Mouse (Mus musculus): ENCODE data around the gene Slc27a2.

DNA sequence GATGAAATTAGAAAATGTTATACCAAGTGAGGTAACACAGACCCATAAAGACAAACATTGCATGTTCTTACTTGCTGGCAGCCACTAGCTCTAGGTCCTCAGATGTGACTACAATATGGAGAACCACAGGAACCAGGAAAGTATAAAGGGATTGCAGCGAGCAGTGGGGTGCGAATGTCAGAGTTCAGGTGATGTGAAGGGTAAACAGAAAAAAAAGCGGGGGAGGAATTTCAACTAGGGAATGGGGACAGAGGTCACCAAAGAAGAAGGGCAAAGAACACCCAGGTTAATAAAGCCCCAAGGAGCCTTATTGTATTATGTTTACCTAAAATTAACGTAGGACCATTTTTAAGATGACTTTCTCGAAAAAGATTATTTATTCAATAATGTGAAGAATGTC, 6.9 kb upstream of the Slc27a2 start:
- TF ChIP-seq ZC3H11A (IDR thresholded peaks at IDR 0.05; ENCODE audit: borderline replicate concordance, low read depth, low read length) (no peak), ZNF384 (IDR thresholded peaks at IDR 0.05; ENCODE audit: low read depth, low read length) (no peak)

Measured in ES-E14 (cell line).